In genomic region chr16:37898790-37899189, GRCm38 (mm10) we compare ENCODE assay signal across 25 mouse cellular contexts. TPM values are rescaled to one million over a fixed set of nuclear protein-coding genes. Genes with fewer than 3 reads are reported as not detected.
A peak's percentile ranks its signal among the peaks of the same experiment; 100 is the strongest.
DNase-seq lines count a peak whose midpoint lies in the region; ATAC-seq and TF ChIP-seq lines count a peak whose summit lies in the region.
"Had no signal": no experiment of that assay in that cellular context is flagged by ENCODE, and none has a peak within 500 bp of the region (broad histone marks: within the 10 kb centered on the region; RNA-seq: fewer than 3 reads in every experiment).

No protein-coding gene starts in this region.

- no peaks in the 10 kb centered on the region for H3K9me3 ChIP-seq in kidney, embryonic 15.5 days (replicated peaks)
- no peaks in the 10 kb centered on the region for H3K9me3 ChIP-seq in limb, embryonic 12.5 days
- no peaks in the 10 kb centered on the region for H3K9me3 ChIP-seq in forebrain, embryonic 11.5 days (ENCODE audit: control insufficient read depth, low read length)
- H3K9me3 ChIP-seq: forebrain, embryonic 12.5 days; forebrain, embryonic 15.5 days; hindbrain, embryonic 10.5 days; hindbrain, embryonic 13.5 days had no signal

- no peak overlapping the region for H3K4me3 ChIP-seq in kidney, embryonic 15.5 days (replicated peaks)
- no peak overlapping the region for H3K4me3 ChIP-seq in kidney, adult 2 months (ENCODE audit: insufficient read depth, low read depth, low read length)
- H3K4me3 ChIP-seq in limb, embryonic 12.5 days (replicated peaks) = no peak overlapping the region
- no peak overlapping the region for H3K4me3 ChIP-seq in forebrain, embryonic 11.5 days (ENCODE audit: low read depth, low read length)
- H3K4me3 ChIP-seq: forebrain, embryonic 12.5 days; forebrain, embryonic 15.5 days; hindbrain, embryonic 10.5 days; hindbrain, embryonic 13.5 days had no signal

- H3K4me1 ChIP-seq in kidney, embryonic 15.5 days = peaks cover 29% of the 10 kb centered on the region
- peaks cover 4% of the 10 kb centered on the region; the same call in 1 of the 2 replicates for H3K4me1 ChIP-seq in kidney, adult 2 months (ENCODE audit: control insufficient read depth, insufficient read depth, low read length)
- H3K4me1 ChIP-seq in limb, embryonic 12.5 days (replicated peaks) = peaks cover 30% of the 10 kb centered on the region
- H3K4me1 ChIP-seq in forebrain, embryonic 11.5 days (replicated peaks; ENCODE audit: control insufficient read depth, insufficient read depth, low read length) = no peaks in the 10 kb centered on the region

- no peaks in the 10 kb centered on the region for H3K27me3 ChIP-seq in kidney, embryonic 15.5 days
- H3K27me3 ChIP-seq in kidney, adult 2 months (replicated peaks; ENCODE audit: control insufficient read depth, insufficient read depth, low read length) = no peaks in the 10 kb centered on the region
- no peaks in the 10 kb centered on the region for H3K27me3 ChIP-seq in limb, embryonic 12.5 days
- H3K27me3 ChIP-seq in forebrain, embryonic 11.5 days (ENCODE audit: control insufficient read depth, insufficient read depth, low read length) = no peaks in the 10 kb centered on the region
- H3K27me3 ChIP-seq: forebrain, embryonic 12.5 days; forebrain, embryonic 15.5 days; hindbrain, embryonic 13.5 days had no signal

- no peaks in the 10 kb centered on the region for H3K36me3 ChIP-seq in kidney, embryonic 15.5 days
- no peaks in the 10 kb centered on the region for H3K36me3 ChIP-seq in kidney, adult 2 months (ENCODE audit: control insufficient read depth, insufficient read depth, low read length)
- H3K36me3 ChIP-seq in limb, embryonic 12.5 days = no peaks in the 10 kb centered on the region
- H3K36me3 ChIP-seq in forebrain, embryonic 11.5 days (ENCODE audit: control insufficient read depth, insufficient read depth, low read length) = no peaks in the 10 kb centered on the region
- H3K36me3 ChIP-seq: forebrain, embryonic 12.5 days; forebrain, embryonic 15.5 days; hindbrain, embryonic 10.5 days; hindbrain, embryonic 13.5 days had no signal

- TF ChIP-seq CTCF in kidney, adult 2 months (conservative IDR thresholded peaks at IDR 0.05; ENCODE audit: insufficient read depth, insufficient read length, low read depth, low read length) = no peak

- no peak overlapping the region for H3K9ac ChIP-seq in kidney, embryonic 15.5 days
- H3K9ac ChIP-seq in limb, embryonic 12.5 days (replicated peaks) = no peak overlapping the region
- no peak overlapping the region for H3K9ac ChIP-seq in forebrain, embryonic 11.5 days (ENCODE audit: low read length)
- H3K9ac ChIP-seq: forebrain, embryonic 12.5 days; forebrain, embryonic 15.5 days; hindbrain, embryonic 13.5 days had no signal

- DNase-seq in heart, adult 11 months = peak; percentile 53
- DNase-seq in heart, postnatal 14 days = no peak
- DNase-seq in kidney, adult 2 months = no peak
- peak; percentile 31 for DNase-seq in fat pad, adult 2 months (ENCODE audit: extremely low read depth, low read depth, low spot score)
- DNase-seq in frontal cortex, postnatal 10 days (ENCODE audit: low spot score in 2 of 2) = no peak
- DNase-seq in forebrain, embryonic 11.5 days (ENCODE audit: low spot score) = no peak
- DNase-seq: adrenal gland, postnatal 25 days; cerebellum, adult 11-12 months; cerebellum, adult 8-10 months; gastrocnemius, postnatal 10 days; gastrocnemius, postnatal 36 days; heart, postnatal 36 days had no signal

- no peak for TF ChIP-seq POLR2A in kidney, adult 2 months (IDR thresholded peaks at IDR 0.05; ENCODE audit: low read depth, low read length)

- no peak overlapping the region for H3K4me2 ChIP-seq in kidney, embryonic 15.5 days
- H3K4me2 ChIP-seq in limb, embryonic 12.5 days = no peak overlapping the region
- H3K4me2 ChIP-seq in forebrain, embryonic 11.5 days (ENCODE audit: low read depth, low read length, severe bottlenecking) = no peak overlapping the region
- H3K4me2 ChIP-seq: forebrain, embryonic 12.5 days; forebrain, embryonic 15.5 days; heart, embryonic 11.5 days; hindbrain, embryonic 13.5 days had no signal

- no peak for ATAC-seq in kidney, embryonic 15.5 days (replicated peaks; ENCODE audit: low FRiP score)
- ATAC-seq in limb, embryonic 12.5 days (ENCODE audit: insufficient number of reproducible peaks, insufficient read depth, low FRiP score, low TSS enrichment, low read depth) = no peak
- no peak for ATAC-seq in forebrain, embryonic 11.5 days (replicated peaks; ENCODE audit: low FRiP score)
- ATAC-seq: activated CD4-positive, CD25-positive, alpha-beta regulatory T cell, adult 4 months; forebrain, embryonic 15.5 days had no signal

- intact Hi-C loops in heart, postnatal 14 days (cut with DNase I) = no loop called here

- peak overlapping the region; percentile 67 for H3K27ac ChIP-seq in kidney, embryonic 15.5 days
- H3K27ac ChIP-seq in kidney, adult 2 months (ENCODE audit: insufficient read depth, low read depth, low read length) = no peak overlapping the region
- H3K27ac ChIP-seq in limb, embryonic 12.5 days = peak overlapping the region; percentile 76
- H3K27ac ChIP-seq in forebrain, embryonic 11.5 days (ENCODE audit: low read depth, low read length) = no peak overlapping the region
- H3K27ac ChIP-seq: forebrain, embryonic 12.5 days; forebrain, embryonic 15.5 days; hindbrain, embryonic 10.5 days; hindbrain, embryonic 13.5 days had no signal

- WGBS in kidney, embryonic 15.5 days = 72% methylated on average over 5 of the region's 5 CpGs
- WGBS in kidney, adult 2 months = 80% methylated on average over 5 of the region's 5 CpGs
- WGBS in limb, embryonic 12.5 days = 70% methylated on average over 5 of the region's 5 CpGs
- WGBS in forebrain, embryonic 11.5 days = 84% methylated on average over 5 of the region's 5 CpGs

RNA-seq across cellular contexts. Expression of gene Gpr156, which starts 17.5 kb away (rescaled TPM):
- under 1 TPM in 1 of 2 experiments, not detected in 1; 0.07 TPM for total RNA-seq in heart, postnatal 14 days (2021)
- polyA plus RNA-seq in kidney, embryonic 15.5 days (2015; fragmentation: Nextera tagmentation; extraction: Ambion mirVana) = 0.86 and 1.2 TPM in 2 replicates
- polyA plus RNA-seq in kidney, adult 2 months (2012; rRNA removed) = 0.03 TPM in 1 of 2 replicates, not detected in the other
- 1.5 and 2.0 TPM in 2 replicates for polyA plus RNA-seq in limb, embryonic 12.5 days (2016; fragmentation: Nextera tagmentation; extraction: Ambion mirVana)
- polyA plus RNA-seq in forebrain, embryonic 11.5 days (2014; fragmentation: Nextera tagmentation; extraction: Ambion mirVana) = 4.2 and 4.3 TPM in 2 replicates
- total RNA-seq: gastrocnemius, adult 18-20 months; granulocyte monocyte progenitor cell, adult 5-6 weeks; heart, postnatal 36 days had no signal
- polyA plus RNA-seq: activated CD4-positive, CD25-positive, alpha-beta regulatory T cell, adult 4 months had no signal

RNA-seq across cellular contexts. Expression of gene Lrrc58, which starts 30.6 kb away (rescaled TPM):
- 10 to 100 TPM; 85.6 to 85.7 TPM for total RNA-seq in heart, postnatal 14 days (2021)
- polyA plus RNA-seq in kidney, embryonic 15.5 days (2015; fragmentation: Nextera tagmentation; extraction: Ambion mirVana) = 65.6 TPM in 2 replicates
- polyA plus RNA-seq in kidney, adult 2 months (2012; rRNA removed) = 23.3 and 25.9 TPM in 2 replicates
- 66.7 and 71.9 TPM in 2 replicates for polyA plus RNA-seq in limb, embryonic 12.5 days (2016; fragmentation: Nextera tagmentation; extraction: Ambion mirVana)
- 64.8 and 73.5 TPM in 2 replicates for polyA plus RNA-seq in forebrain, embryonic 11.5 days (2014; fragmentation: Nextera tagmentation; extraction: Ambion mirVana)

RNA-seq across cellular contexts. Expression of gene Gm36028, which starts 37.8 kb away (rescaled TPM):
- under 1 TPM; 0.37 to 0.43 TPM for total RNA-seq in heart, postnatal 14 days (2021)
- 0.19 and 0.42 TPM in 2 replicates for polyA plus RNA-seq in kidney, embryonic 15.5 days (2015; fragmentation: Nextera tagmentation; extraction: Ambion mirVana)
- 1.5 and 1.8 TPM in 2 replicates for polyA plus RNA-seq in kidney, adult 2 months (2012; rRNA removed)
- polyA plus RNA-seq in limb, embryonic 12.5 days (2016; fragmentation: Nextera tagmentation; extraction: Ambion mirVana) = 0.19 TPM in 2 replicates
- 0.24 and 0.40 TPM in 2 replicates for polyA plus RNA-seq in forebrain, embryonic 11.5 days (2014; fragmentation: Nextera tagmentation; extraction: Ambion mirVana)
- total RNA-seq: ES-E14; gastrocnemius, adult 18-20 months; gastrocnemius, postnatal 36 days; granulocyte monocyte progenitor cell, adult 5-6 weeks had no signal
- polyA plus RNA-seq: activated CD4-positive, CD25-positive, alpha-beta regulatory T cell, adult 4 months; embryonic facial prominence, embryonic 14.5 days; hindbrain, embryonic 13.5 days; hindbrain, embryonic 16.5 days had no signal

Comparison
In these comparisons a context has a peak if more than half of its experiments do, and no peak if none do; other contexts are left out.
1. DNase-seq: peak in heart, adult 11 months (single experiment) and fat pad, adult 2 months (single experiment); none in heart, postnatal 14 days (0 of 2), kidney, adult 2 months (single experiment), frontal cortex, postnatal 10 days (0 of 2) and forebrain, embryonic 11.5 days (single experiment).
2. H3K27ac ChIP-seq: peak in kidney, embryonic 15.5 days (single experiment) and limb, embryonic 12.5 days (single experiment); none in kidney, adult 2 months (single experiment) and forebrain, embryonic 11.5 days (single experiment).